Mouse (Mus musculus): Measurements from ENCODE around the gene Dpf3.

DNA sequence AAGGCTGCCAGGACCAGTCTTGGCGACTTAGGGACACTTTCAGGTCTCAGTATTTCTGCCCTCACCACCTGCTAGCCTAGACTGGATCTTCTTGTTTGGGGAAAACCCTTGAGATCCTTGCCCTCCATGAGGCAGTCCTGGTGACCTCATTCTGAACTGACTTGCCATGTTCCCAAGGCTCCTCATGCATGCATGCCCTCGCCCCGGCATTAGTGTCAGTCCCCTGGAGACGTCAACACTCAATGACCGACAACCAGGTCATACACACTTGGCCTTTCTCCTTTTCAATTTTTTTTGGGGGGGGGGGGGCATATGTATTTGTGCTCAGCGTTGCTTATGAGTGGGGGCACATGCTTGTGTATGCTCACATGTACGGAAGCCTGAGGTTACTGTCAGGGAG is 61.8 kb downstream of the Dpf3 start:
- no peak for TF ChIP-seq POLR2A (IDR thresholded peaks at IDR 0.05; ENCODE audit: low read depth, low read length)
- TF ChIP-seq CTCF (conservative IDR thresholded peaks at IDR 0.05; ENCODE audit: insufficient read depth, insufficient read length, low read depth, low read length): no peak
